Mouse (Mus musculus): Measurements from ENCODE around the gene Gpc6. TPM values are rescaled to one million over a fixed set of nuclear protein-coding genes. Genes with fewer than 3 reads are reported as not detected.

Gpc6 gene
- polyA plus RNA-seq, 1 experiment from 2014 or later = 14.5 TPM

- no peak for ATAC-seq (ENCODE audit: insufficient number of reproducible peaks, insufficient read depth, low FRiP score, low read depth)
- 70% methylated on average over 14 of the region's 14 CpGs for WGBS
- H3K9ac ChIP-seq (ENCODE audit: low read length) = no peak overlapping the region
Observed at GRCm38 (mm10) chr14:117841797-117842553, 916.9 kb downstream of the Gpc6 start.

GRCm38 (mm10) chr14:117849591-117850505 lies 924.7 kb downstream of the Gpc6 start:
- Histone ChIP-seq H3K9me3 (ENCODE audit: control insufficient read depth, low read length) (no peaks in the 10 kb centered on the region), H3K9ac (ENCODE audit: low read length) (no peak overlapping the region), H3K36me3 (ENCODE audit: control insufficient read depth, insufficient read depth, low read length) (no peaks in the 10 kb centered on the region), H3K27me3 (ENCODE audit: control insufficient read depth, insufficient read depth, low read length) (no peaks in the 10 kb centered on the region), H3K4me1 (ENCODE audit: control insufficient read depth in 2 of 2, insufficient read depth in 2 of 2, low read length in 2 of 2) (no peaks in the 10 kb centered on the region), H3K4me3 (ENCODE audit: control insufficient read depth in 1 of 2, insufficient read depth in 1 of 2, low read depth in 1 of 2, low read length in 2 of 2) (no peak overlapping the region), H3K27ac (replicated peaks in 1 of 2; ENCODE audit: control insufficient read depth in 1 of 2, insufficient read depth in 1 of 2, low read depth in 2 of 2, low read length in 2 of 2) (no peak overlapping the region), H3K4me2 (ENCODE audit: low read length) (no peak overlapping the region)
- WGBS = 65% methylated on average over 11 of the region's 11 CpGs
- ATAC-seq (ENCODE audit: insufficient number of reproducible peaks, insufficient read depth, low FRiP score, low read depth) = no peak

More at GRCm38 (mm10) chr14:117841797-117842553, 916.9 kb downstream of the Gpc6 start:
- Histone ChIP-seq H3K36me3 (ENCODE audit: control insufficient read depth, insufficient read depth, low read length) (no peaks in the 10 kb centered on the region), H3K27me3 (ENCODE audit: control insufficient read depth, insufficient read depth, low read length) (no peaks in the 10 kb centered on the region), H3K4me1 (ENCODE audit: control insufficient read depth in 2 of 2, insufficient read depth in 2 of 2, low read length in 2 of 2) (no peaks in the 10 kb centered on the region), H3K27ac (replicated peaks in 1 of 2; ENCODE audit: control insufficient read depth in 1 of 2, insufficient read depth in 1 of 2, low read depth in 2 of 2, low read length in 2 of 2) (no peak overlapping the region), H3K4me2 (ENCODE audit: low read length) (no peak overlapping the region), H3K9me3 (ENCODE audit: control insufficient read depth, low read length) (no peaks in the 10 kb centered on the region), H3K4me3 (ENCODE audit: control insufficient read depth in 1 of 2, insufficient read depth in 1 of 2, low read depth in 1 of 2, low read length in 2 of 2) (no peak overlapping the region)

- no peak overlapping the region for H3K27ac ChIP-seq (replicated peaks in 1 of 2; ENCODE audit: control insufficient read depth in 1 of 2, insufficient read depth in 1 of 2, low read depth in 2 of 2, low read length in 2 of 2)
- no peaks in the 10 kb centered on the region for H3K27me3 ChIP-seq (ENCODE audit: control insufficient read depth, insufficient read depth, low read length)
- H3K4me1 ChIP-seq (ENCODE audit: control insufficient read depth in 2 of 2, insufficient read depth in 2 of 2, low read length in 2 of 2) = no peaks in the 10 kb centered on the region
- no peak overlapping the region for H3K9ac ChIP-seq (ENCODE audit: low read length)
- no peaks in the 10 kb centered on the region for H3K36me3 ChIP-seq (ENCODE audit: control insufficient read depth, insufficient read depth, low read length)
- WGBS = 82% methylated on average over 3 of the region's 3 CpGs
- H3K4me2 ChIP-seq (ENCODE audit: low read length) = no peak overlapping the region
- H3K9me3 ChIP-seq (ENCODE audit: control insufficient read depth, low read length) = no peaks in the 10 kb centered on the region
- ATAC-seq (ENCODE audit: insufficient number of reproducible peaks, insufficient read depth, low FRiP score, low read depth) = no peak
- no peak overlapping the region for H3K4me3 ChIP-seq (ENCODE audit: control insufficient read depth in 1 of 2, insufficient read depth in 1 of 2, low read depth in 1 of 2, low read length in 2 of 2)
Observed at GRCm38 (mm10) chr14:117852266-117852665, 927.2 kb downstream of the Gpc6 start.

- no peaks in the 10 kb centered on the region for H3K9me3 ChIP-seq (ENCODE audit: control insufficient read depth, low read length)
- no peak overlapping the region for H3K27ac ChIP-seq (replicated peaks in 1 of 2; ENCODE audit: control insufficient read depth in 1 of 2, insufficient read depth in 1 of 2, low read depth in 2 of 2, low read length in 2 of 2)
- H3K4me1 ChIP-seq (ENCODE audit: control insufficient read depth in 2 of 2, insufficient read depth in 2 of 2, low read length in 2 of 2) = no peaks in the 10 kb centered on the region
- no peak for ATAC-seq (ENCODE audit: insufficient number of reproducible peaks, insufficient read depth, low FRiP score, low read depth)
- H3K27me3 ChIP-seq (ENCODE audit: control insufficient read depth, insufficient read depth, low read length) = no peaks in the 10 kb centered on the region
- H3K9ac ChIP-seq (ENCODE audit: low read length) = no peak overlapping the region
- no peak overlapping the region for H3K4me2 ChIP-seq (ENCODE audit: low read length)
- H3K36me3 ChIP-seq (ENCODE audit: control insufficient read depth, insufficient read depth, low read length) = no peaks in the 10 kb centered on the region
- no peak overlapping the region for H3K4me3 ChIP-seq (ENCODE audit: control insufficient read depth in 1 of 2, insufficient read depth in 1 of 2, low read depth in 1 of 2, low read length in 2 of 2)
- 85% methylated on average over 2 of the region's 2 CpGs for WGBS
Observed at GRCm38 (mm10) chr14:117852842-117853241, 927.7 kb downstream of the Gpc6 start.

- no peak overlapping the region for H3K4me3 ChIP-seq (ENCODE audit: control insufficient read depth in 1 of 2, insufficient read depth in 1 of 2, low read depth in 1 of 2, low read length in 2 of 2)
- H3K27me3 ChIP-seq (ENCODE audit: control insufficient read depth, insufficient read depth, low read length) = no peaks in the 10 kb centered on the region
- no peak for ATAC-seq (ENCODE audit: insufficient number of reproducible peaks, insufficient read depth, low FRiP score, low read depth)
- WGBS = 83% methylated on average over 5 of the region's 5 CpGs
- H3K4me2 ChIP-seq (ENCODE audit: low read length) = no peak overlapping the region
- H3K4me1 ChIP-seq (ENCODE audit: control insufficient read depth in 2 of 2, insufficient read depth in 2 of 2, low read length in 2 of 2) = no peaks in the 10 kb centered on the region
- no peaks in the 10 kb centered on the region for H3K9me3 ChIP-seq (ENCODE audit: control insufficient read depth, low read length)
- H3K36me3 ChIP-seq (ENCODE audit: control insufficient read depth, insufficient read depth, low read length) = no peaks in the 10 kb centered on the region
- no peak overlapping the region for H3K27ac ChIP-seq (replicated peaks in 1 of 2; ENCODE audit: control insufficient read depth in 1 of 2, insufficient read depth in 1 of 2, low read depth in 2 of 2, low read length in 2 of 2)
- H3K9ac ChIP-seq (ENCODE audit: low read length) = no peak overlapping the region
Observed at GRCm38 (mm10) chr14:117854498-117854897, 929.4 kb downstream of the Gpc6 start.

- H3K9ac ChIP-seq (ENCODE audit: low read length) = no peak overlapping the region
- H3K4me2 ChIP-seq (ENCODE audit: low read length) = no peak overlapping the region
- H3K27ac ChIP-seq (replicated peaks in 1 of 2; ENCODE audit: control insufficient read depth in 1 of 2, insufficient read depth in 1 of 2, low read depth in 2 of 2, low read length in 2 of 2) = no peak overlapping the region
- ATAC-seq (ENCODE audit: insufficient number of reproducible peaks, insufficient read depth, low FRiP score, low read depth) = no peak
- no peaks in the 10 kb centered on the region for H3K9me3 ChIP-seq (ENCODE audit: control insufficient read depth, low read length)
- no peak overlapping the region for H3K4me3 ChIP-seq (ENCODE audit: control insufficient read depth in 1 of 2, insufficient read depth in 1 of 2, low read depth in 1 of 2, low read length in 2 of 2)
- no peaks in the 10 kb centered on the region for H3K4me1 ChIP-seq (ENCODE audit: control insufficient read depth in 2 of 2, insufficient read depth in 2 of 2, low read length in 2 of 2)
- no peaks in the 10 kb centered on the region for H3K36me3 ChIP-seq (ENCODE audit: control insufficient read depth, insufficient read depth, low read length)
- H3K27me3 ChIP-seq (ENCODE audit: control insufficient read depth, insufficient read depth, low read length) = no peaks in the 10 kb centered on the region
Observed at GRCm38 (mm10) chr14:117871268-117871667, 946.2 kb downstream of the Gpc6 start.

- no peak; the same call in 1 of the 2 replicates for ATAC-seq (ENCODE audit: insufficient number of reproducible peaks, insufficient read depth, low FRiP score, low read depth)
- H3K4me1 ChIP-seq (ENCODE audit: control insufficient read depth in 2 of 2, insufficient read depth in 2 of 2, low read length in 2 of 2) = no peaks in the 10 kb centered on the region
- H3K9me3 ChIP-seq (ENCODE audit: control insufficient read depth, low read length) = no peaks in the 10 kb centered on the region
- H3K9ac ChIP-seq (ENCODE audit: low read length) = no peak overlapping the region
- H3K4me2 ChIP-seq (ENCODE audit: low read length) = no peak overlapping the region
- no peak overlapping the region for H3K27ac ChIP-seq (replicated peaks in 1 of 2; ENCODE audit: control insufficient read depth in 1 of 2, insufficient read depth in 1 of 2, low read depth in 2 of 2, low read length in 2 of 2)
- no peaks in the 10 kb centered on the region for H3K27me3 ChIP-seq (ENCODE audit: control insufficient read depth, insufficient read depth, low read length)
- WGBS = 72% methylated on average over 9 of the region's 9 CpGs
- H3K36me3 ChIP-seq (ENCODE audit: control insufficient read depth, insufficient read depth, low read length) = no peaks in the 10 kb centered on the region
- H3K4me3 ChIP-seq (ENCODE audit: control insufficient read depth in 1 of 2, insufficient read depth in 1 of 2, low read depth in 1 of 2, low read length in 2 of 2) = no peak overlapping the region
Observed at GRCm38 (mm10) chr14:117879313-117879712, 954.2 kb downstream of the Gpc6 start.

All from heart, embryonic 14.5 days (tissue).